Mouse (Mus musculus): Measurements from ENCODE around the gene Lsamp. TPM values are rescaled to one million over a fixed set of nuclear protein-coding genes. Genes with fewer than 3 reads are reported as not detected.

Lsamp gene
- total and polyA plus RNA-seq, 2 experiments from 2014 or later = 0.61 to 0.95 TPM

DNA sequence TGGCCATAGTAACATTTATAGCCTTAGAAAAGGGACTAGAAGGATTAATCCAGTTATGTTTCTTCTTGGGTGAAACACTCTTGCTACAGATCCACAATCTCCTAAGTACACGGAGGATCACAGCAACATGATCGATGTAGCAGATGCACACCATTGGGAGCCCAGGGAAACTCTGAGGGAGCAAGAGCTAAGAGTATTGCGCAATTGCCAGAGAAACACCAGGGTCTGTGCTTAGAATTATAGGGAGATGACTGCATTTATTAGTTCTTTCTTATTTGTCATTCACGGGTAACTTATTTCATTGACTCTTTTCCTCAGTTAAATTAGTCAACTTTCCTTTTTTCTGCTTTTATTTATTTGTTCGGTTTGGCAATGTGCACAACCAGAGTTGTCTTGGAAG lies 10.7 kb downstream of the Lsamp start:
- no peaks in the 10 kb centered on the region for H3K27me3 ChIP-seq (ENCODE audit: control insufficient read depth, insufficient read depth, low read length)
- ATAC-seq (ENCODE audit: insufficient read depth, low read depth) = no peak
- TF ChIP-seq CTCF (IDR thresholded peaks at IDR 0.05; ENCODE audit: low read depth) (no peak), EP300 (IDR thresholded peaks at IDR 0.05; ENCODE audit: low read depth) (no peak)

DNA sequence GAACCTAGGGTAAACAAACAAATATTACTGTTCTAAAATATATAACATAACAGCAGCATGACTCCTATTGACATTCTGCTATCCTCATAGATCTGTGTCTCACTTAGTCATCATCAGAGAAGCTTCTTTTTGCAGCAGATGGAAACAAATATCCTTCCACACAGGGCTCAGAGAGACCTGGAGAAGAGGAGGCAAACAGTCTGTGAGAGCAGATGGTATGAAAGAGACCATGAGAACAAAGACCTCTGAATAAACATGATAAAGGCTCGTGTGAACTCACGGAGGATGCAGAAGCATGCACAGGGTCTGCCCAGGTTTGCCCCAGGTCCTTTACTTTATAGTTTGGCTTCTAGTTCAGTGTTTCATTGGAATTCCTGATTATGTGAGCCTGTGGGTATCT lies 24.6 kb downstream of the Lsamp start:
- Histone ChIP-seq H3K36me3 (replicated peaks; ENCODE audit: control insufficient read depth, insufficient read depth, low read length) (no peaks in the 10 kb centered on the region), H3K9me3 (replicated peaks; ENCODE audit: control insufficient read depth, low read length) (no peaks in the 10 kb centered on the region), H3K27ac (ENCODE audit: low read depth) (no peak overlapping the region), H3K4me2 (ENCODE audit: low read depth, low read length) (no peak overlapping the region), H3K27me3 (ENCODE audit: control insufficient read depth, insufficient read depth, low read length) (no peaks in the 10 kb centered on the region), H3K4me3 (ENCODE audit: low read depth, low read length) (no peak overlapping the region), H3K9ac (replicated peaks; ENCODE audit: low read depth, low read length) (no peak overlapping the region), H3K4me1 (ENCODE audit: control insufficient read depth, insufficient read depth) (no peaks in the 10 kb centered on the region)
- ATAC-seq (ENCODE audit: insufficient read depth, low read depth) (no peak), DNase-seq (ENCODE audit: low spot score) (no peak)
- TF ChIP-seq CTCF (IDR thresholded peaks at IDR 0.05; ENCODE audit: low read depth) = no peak
- 53% methylated on average over 2 of the region's 2 CpGs for WGBS

More for the DNA sequence above, 10.7 kb downstream of the Lsamp start:
- Histone ChIP-seq H3K9me3 (replicated peaks; ENCODE audit: control insufficient read depth, low read length) (no peaks in the 10 kb centered on the region), H3K4me1 (ENCODE audit: control insufficient read depth, insufficient read depth) (no peaks in the 10 kb centered on the region), H3K4me2 (ENCODE audit: low read depth, low read length) (no peak overlapping the region), H3K9ac (replicated peaks; ENCODE audit: low read depth, low read length) (no peak overlapping the region), H3K27ac (ENCODE audit: low read depth) (no peak overlapping the region), H3K4me3 (ENCODE audit: low read depth, low read length) (no peak overlapping the region), H3K36me3 (replicated peaks; ENCODE audit: control insufficient read depth, insufficient read depth, low read length) (no peaks in the 10 kb centered on the region)
- DNase-seq (ENCODE audit: low spot score) = no peak
- WGBS = 87% methylated on average over 5 of the region's 5 CpGs

DNA sequence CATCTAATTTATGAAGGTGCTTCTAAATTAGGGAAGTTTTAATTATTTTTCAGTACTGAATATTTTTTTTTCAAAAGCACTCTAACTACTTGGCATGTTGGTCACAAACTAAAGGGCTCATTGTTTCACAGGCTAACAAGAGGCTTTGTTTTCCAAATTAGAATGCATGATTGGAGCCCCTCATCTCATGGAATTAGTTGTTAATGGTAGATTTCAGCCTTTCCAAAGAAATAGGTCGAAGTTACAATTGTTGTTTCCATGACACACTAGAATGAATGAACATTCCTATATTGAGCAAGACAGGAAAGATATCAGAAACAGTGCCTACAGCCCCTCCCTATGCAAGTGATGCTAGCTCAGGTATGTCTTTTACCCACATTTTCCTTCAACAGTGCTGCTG lies 26.9 kb downstream of the Lsamp start:
- TF ChIP-seq CTCF (IDR thresholded peaks at IDR 0.05; ENCODE audit: low read depth) (no peak), EP300 (IDR thresholded peaks at IDR 0.05; ENCODE audit: low read depth) (no peak)
- no peaks in the 10 kb centered on the region for H3K36me3 ChIP-seq (replicated peaks; ENCODE audit: control insufficient read depth, insufficient read depth, low read length)
- H3K27me3 ChIP-seq (ENCODE audit: control insufficient read depth, insufficient read depth, low read length) = no peaks in the 10 kb centered on the region
- ATAC-seq (ENCODE audit: insufficient read depth, low read depth) = no peak
- no peak overlapping the region for H3K27ac ChIP-seq (ENCODE audit: low read depth)
- H3K4me2 ChIP-seq (ENCODE audit: low read depth, low read length) = no peak overlapping the region
- no peaks in the 10 kb centered on the region for H3K4me1 ChIP-seq (ENCODE audit: control insufficient read depth, insufficient read depth)
- WGBS = 49% methylated on average over 1 of the region's 1 CpGs
- H3K9me3 ChIP-seq (replicated peaks; ENCODE audit: control insufficient read depth, low read length) = no peaks in the 10 kb centered on the region
- DNase-seq (ENCODE audit: low spot score) = no peak
- H3K4me3 ChIP-seq (ENCODE audit: low read depth, low read length) = no peak overlapping the region
- no peak overlapping the region for H3K9ac ChIP-seq (replicated peaks; ENCODE audit: low read depth, low read length)

GRCm38 (mm10) chr16:40022611-40023010 lies 38.5 kb downstream of the Lsamp start:
- Histone ChIP-seq H3K9ac (replicated peaks; ENCODE audit: low read depth, low read length) (no peak overlapping the region), H3K4me3 (ENCODE audit: low read depth, low read length) (no peak overlapping the region), H3K27me3 (ENCODE audit: control insufficient read depth, insufficient read depth, low read length) (no peaks in the 10 kb centered on the region), H3K9me3 (replicated peaks; ENCODE audit: control insufficient read depth, low read length) (no peaks in the 10 kb centered on the region), H3K4me2 (ENCODE audit: low read depth, low read length) (no peak overlapping the region), H3K27ac (ENCODE audit: low read depth) (no peak overlapping the region), H3K4me1 (ENCODE audit: control insufficient read depth, insufficient read depth) (no peaks in the 10 kb centered on the region), H3K36me3 (replicated peaks; ENCODE audit: control insufficient read depth, insufficient read depth, low read length) (no peaks in the 10 kb centered on the region)
- TF ChIP-seq EP300 (IDR thresholded peaks at IDR 0.05; ENCODE audit: low read depth) (no peak), CTCF (IDR thresholded peaks at IDR 0.05; ENCODE audit: low read depth) (no peak)
- ATAC-seq (ENCODE audit: insufficient read depth, low read depth) = no peak
- DNase-seq (ENCODE audit: low spot score) = no peak
- 71% methylated on average over 3 of the region's 3 CpGs for WGBS

GRCm38 (mm10) chr16:40036719-40037118 lies 52.6 kb downstream of the Lsamp start:
- ATAC-seq (ENCODE audit: insufficient read depth, low read depth) = no peak
- no peaks in the 10 kb centered on the region for H3K27me3 ChIP-seq (ENCODE audit: control insufficient read depth, insufficient read depth, low read length)
- no peaks in the 10 kb centered on the region for H3K9me3 ChIP-seq (replicated peaks; ENCODE audit: control insufficient read depth, low read length)
- TF ChIP-seq EP300 (IDR thresholded peaks at IDR 0.05; ENCODE audit: low read depth) (no peak), CTCF (IDR thresholded peaks at IDR 0.05; ENCODE audit: low read depth) (no peak)
- H3K4me2 ChIP-seq (ENCODE audit: low read depth, low read length) = no peak overlapping the region
- no peak overlapping the region for H3K27ac ChIP-seq (ENCODE audit: low read depth)
- H3K4me1 ChIP-seq (ENCODE audit: control insufficient read depth, insufficient read depth) = no peaks in the 10 kb centered on the region
- H3K4me3 ChIP-seq (ENCODE audit: low read depth, low read length) = no peak overlapping the region
- H3K9ac ChIP-seq (replicated peaks; ENCODE audit: low read depth, low read length) = no peak overlapping the region
- 69% methylated on average over 1 of the region's 1 CpGs for WGBS
- H3K36me3 ChIP-seq (replicated peaks; ENCODE audit: control insufficient read depth, insufficient read depth, low read length) = no peaks in the 10 kb centered on the region
- DNase-seq (ENCODE audit: low spot score) = no peak

DNA sequence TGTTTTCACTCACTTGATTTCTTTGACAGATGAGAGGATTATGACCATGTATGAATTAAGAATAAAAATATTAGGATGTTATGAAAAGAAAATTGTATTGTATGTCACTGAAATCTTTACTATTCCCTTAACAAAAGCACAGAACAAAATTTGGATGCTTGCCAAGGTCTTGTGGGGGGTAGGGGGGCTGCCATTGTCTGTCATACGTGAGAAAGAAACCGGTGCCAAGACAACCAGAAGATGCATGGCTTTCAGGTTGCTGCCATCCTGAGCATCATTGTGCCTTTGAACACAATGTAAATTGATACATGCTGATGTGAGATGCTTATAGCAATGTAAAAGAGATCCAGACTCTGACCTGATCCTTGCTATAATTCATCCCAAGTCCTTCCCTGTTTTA lies 75.4 kb downstream of the Lsamp start:
- Histone ChIP-seq H3K27ac (ENCODE audit: low read depth) (no peak overlapping the region), H3K9ac (replicated peaks; ENCODE audit: low read depth, low read length) (no peak overlapping the region), H3K4me1 (ENCODE audit: control insufficient read depth, insufficient read depth) (no peaks in the 10 kb centered on the region), H3K4me3 (ENCODE audit: low read depth, low read length) (no peak overlapping the region), H3K4me2 (ENCODE audit: low read depth, low read length) (no peak overlapping the region), H3K27me3 (ENCODE audit: control insufficient read depth, insufficient read depth, low read length) (no peaks in the 10 kb centered on the region), H3K36me3 (replicated peaks; ENCODE audit: control insufficient read depth, insufficient read depth, low read length) (no peaks in the 10 kb centered on the region), H3K9me3 (replicated peaks; ENCODE audit: control insufficient read depth, low read length) (no peaks in the 10 kb centered on the region)
- no peak for TF ChIP-seq CTCF (IDR thresholded peaks at IDR 0.05; ENCODE audit: low read depth)
- ATAC-seq (ENCODE audit: insufficient read depth, low read depth) = no peak
- no peak for DNase-seq (ENCODE audit: low spot score)
- WGBS = 52% methylated on average over 2 of the region's 2 CpGs
